Mouse (Mus musculus) limb, embryonic 12.5 days (tissue): ENCODE data around the gene Plekhg6. TPM values are rescaled to one million over a fixed set of nuclear protein-coding genes. Genes with fewer than 3 reads are reported as not detected.

Experiments
- ATAC-seq: fragments of 200-750 bp; cut with Nextera tagmentation; 2 replicates; pipeline ENCODE4 v1.8.0; 2017; ENCODE audit warnings: low read depth, moderate TSS enrichment; ENCODE audit not compliant: insufficient number of reproducible peaks, insufficient read depth, low FRiP score, low TSS enrichment
- H3K27ac ChIP-seq: fragments of 300-500 bp; sonication (generic); 2 replicates; pipeline ENCODE4 v1.5.1; 2016; ENCODE audit warnings: mild to moderate bottlenecking, moderate library complexity
- H3K27me3 ChIP-seq: fragments of 300-500 bp; sonication (generic); 2 replicates; pipeline ENCODE4 v1.6.1; 2016; ENCODE audit warnings: mild to moderate bottlenecking, moderate library complexity
- H3K36me3 ChIP-seq: fragments of 300-500 bp; sonication (generic); 2 replicates; pipeline ENCODE4 v1.6.1; 2016; ENCODE audit warnings: mild to moderate bottlenecking, moderate library complexity
- H3K4me1 ChIP-seq: fragments of 300-500 bp; sonication (generic); replicated peaks from 2 replicates; pipeline ENCODE4 v1.6.1; 2016
- H3K4me2 ChIP-seq: fragments of 300-500 bp; sonication (generic); 2 replicates; pipeline ENCODE4 v1.6.1; 2016; ENCODE audit warnings: mild to moderate bottlenecking, moderate library complexity
- H3K4me3 ChIP-seq: fragments of 300-500 bp; sonication (generic); replicated peaks from 2 replicates; pipeline ENCODE4 v1.5.1; 2016; ENCODE audit warnings: mild to moderate bottlenecking
- H3K9ac ChIP-seq: fragments of 300-500 bp; sonication (generic); replicated peaks from 2 replicates; pipeline ENCODE4 v1.6.1; 2016; ENCODE audit warnings: mild to moderate bottlenecking, moderate library complexity
- H3K9me3 ChIP-seq: fragments of 300-500 bp; sonication (generic); 2 replicates; pipeline ENCODE4 v1.6.1; 2016; ENCODE audit warnings: mild to moderate bottlenecking, moderate library complexity
- WGBS: fragments of 180-500 bp; shearing (Covaris S2); methylation state at CpG from one replicate; pipeline ENCODE4 v1.1.7; 2016; 5-methylcytosine and 5-hydroxymethylcytosine counted together
- polyA plus RNA-seq: library from polyadenylated mRNA; unstranded; fragments of >200 nt; fragmentation: Nextera tagmentation; extraction: Ambion mirVana; gene quantifications from 2 replicates; pipeline ENCODE4 v1.2.1, GENCODE M21; 2016

Gene Plekhg6
- polyA plus RNA-seq, 1 experiment from 2014 or later: 0.41 TPM

DNA sequence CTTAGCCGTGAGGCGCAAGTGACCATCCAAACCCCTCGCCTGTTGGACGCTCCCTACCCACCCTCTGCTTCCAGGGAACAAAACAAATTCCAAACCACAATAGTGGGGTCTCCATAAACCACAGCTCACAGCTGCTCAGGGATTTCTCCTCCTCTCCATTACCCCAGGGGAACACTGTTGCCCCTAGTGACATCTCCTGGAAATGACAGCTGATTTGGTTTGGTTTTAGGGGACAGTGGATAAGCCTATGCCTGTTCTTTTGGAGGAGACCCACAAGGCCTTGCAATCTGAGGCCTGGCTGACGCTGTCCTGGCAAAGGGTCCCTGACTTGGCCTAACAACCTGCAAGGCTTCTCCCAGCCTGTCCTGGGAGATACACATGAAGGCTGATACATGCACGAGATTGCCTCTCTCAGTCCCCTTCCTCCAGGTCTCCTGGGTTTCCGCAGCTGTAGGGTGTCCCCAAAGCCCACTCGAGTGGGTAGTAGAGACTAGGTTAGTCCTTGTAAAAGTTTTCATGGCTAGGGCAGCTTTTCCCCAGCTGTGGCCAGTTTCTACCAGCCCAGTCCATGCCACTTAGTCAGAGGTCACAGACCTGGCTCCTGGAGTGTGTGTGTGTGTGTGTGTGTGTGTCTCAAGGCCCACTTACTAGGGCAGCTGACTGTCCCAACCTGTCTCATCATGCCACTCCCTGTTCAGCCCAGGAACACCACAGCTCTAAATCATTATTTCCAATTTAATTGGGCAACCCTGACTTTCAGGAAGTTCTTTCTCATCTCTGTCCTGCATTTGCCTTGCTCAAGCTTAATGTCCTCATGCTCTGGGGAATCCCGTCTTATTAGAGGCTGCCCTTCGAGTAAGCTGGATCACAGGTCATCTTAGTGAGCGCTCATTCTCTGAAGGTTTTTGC is 4.7 kb upstream of the Plekhg6 start:
- Histone ChIP-seq H3K27me3 (peaks cover 43% of the 10 kb centered on the region), H3K27ac (no peak overlapping the region), H3K9ac (no peak overlapping the region), H3K9me3 (no peaks in the 10 kb centered on the region), H3K4me3 (no peak overlapping the region), H3K4me1 (peaks cover 4% of the 10 kb centered on the region), H3K4me2 (no peak overlapping the region), H3K36me3 (no peaks in the 10 kb centered on the region)
- ATAC-seq: no peak
- 60% methylated on average over 11 of the region's 11 CpGs for WGBS

DNA sequence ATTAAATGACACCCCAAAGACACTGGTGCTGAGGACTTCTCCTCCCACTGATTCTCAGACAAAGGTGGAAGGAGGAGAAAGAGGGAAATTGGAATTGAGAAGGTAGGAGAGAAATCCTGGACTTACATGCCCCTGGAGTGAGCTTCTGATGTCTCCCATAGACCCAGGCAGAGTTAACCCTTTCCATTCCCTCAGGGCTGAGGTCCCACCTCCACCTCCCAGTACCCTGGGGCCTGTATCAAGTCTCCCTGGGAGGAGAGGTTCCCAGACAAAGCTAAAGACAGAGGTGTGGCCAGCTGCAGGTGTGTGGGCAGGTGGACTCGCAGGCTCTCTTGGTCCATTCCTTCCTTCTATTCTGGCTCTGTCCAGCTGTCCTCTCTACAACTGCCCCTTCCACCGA is 1.4 kb upstream of the Plekhg6 start:
- Histone ChIP-seq H3K4me2 (no peak overlapping the region), H3K9me3 (no peaks in the 10 kb centered on the region), H3K36me3 (no peaks in the 10 kb centered on the region), H3K4me3 (no peak overlapping the region), H3K4me1 (peaks cover 22% of the 10 kb centered on the region), H3K9ac (no peak overlapping the region), H3K27me3 (peaks cover 76% of the 10 kb centered on the region), H3K27ac (no peak overlapping the region)
- 74% methylated on average over 2 of the region's 2 CpGs for WGBS
- ATAC-seq: no peak

DNA sequence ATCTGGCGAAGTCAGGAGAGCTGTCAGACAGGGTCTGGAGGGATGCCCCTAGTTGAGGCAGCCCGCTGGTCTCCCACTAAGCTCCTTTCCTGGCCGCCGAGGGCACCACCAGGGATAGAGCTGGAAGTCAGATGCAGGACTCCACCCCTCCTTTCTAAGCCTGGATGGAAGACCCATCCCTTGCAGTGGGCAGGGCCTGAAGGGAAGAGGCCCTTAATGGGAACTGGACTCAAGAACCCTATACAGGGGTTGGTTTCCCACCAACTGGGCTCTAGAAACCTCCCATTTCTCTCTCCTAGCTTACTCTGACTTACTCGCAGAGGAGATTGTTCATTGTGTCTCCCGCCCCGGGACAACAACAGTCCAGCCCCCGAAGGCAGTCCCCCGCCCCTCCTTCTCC is 812 bp downstream of the Plekhg6 start:
- H3K27ac ChIP-seq: no peak overlapping the region
- no peaks in the 10 kb centered on the region for H3K36me3 ChIP-seq
- peaks cover 22% of the 10 kb centered on the region for H3K4me1 ChIP-seq
- WGBS: 4% methylated on average over 9 of the region's 9 CpGs
- no peak for ATAC-seq
- H3K9ac ChIP-seq: no peak overlapping the region
- H3K9me3 ChIP-seq: no peaks in the 10 kb centered on the region
- H3K4me3 ChIP-seq: peak overlapping the region; percentile 41
- peak overlapping the region; percentile 78 for H3K4me2 ChIP-seq
- peaks cover 85% of the 10 kb centered on the region for H3K27me3 ChIP-seq

DNA sequence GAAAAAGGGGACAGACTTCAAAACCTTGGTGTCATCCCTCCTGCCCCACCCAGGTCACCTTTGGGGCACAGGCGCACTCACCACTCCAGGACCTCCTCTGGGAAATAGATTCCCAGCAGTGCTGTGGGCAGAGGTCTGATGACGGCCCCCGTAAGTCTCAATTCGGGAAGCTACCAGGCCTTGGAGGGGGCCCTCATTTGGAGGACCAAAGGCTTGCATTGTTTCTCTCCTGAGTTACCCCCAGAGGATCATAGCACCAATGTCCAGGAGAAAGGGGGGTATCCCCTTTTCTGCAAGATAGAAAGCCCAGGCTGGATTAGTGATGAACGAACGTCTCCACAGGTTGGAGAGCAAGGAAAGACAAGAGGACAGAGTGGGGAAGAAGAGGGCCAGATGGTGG is 2.0 kb downstream of the Plekhg6 start:
- H3K36me3 ChIP-seq: no peaks in the 10 kb centered on the region
- WGBS: 7% methylated on average over 6 of the region's 6 CpGs
- ATAC-seq: no peak
- H3K4me3 ChIP-seq: no peak overlapping the region
- H3K9me3 ChIP-seq: no peaks in the 10 kb centered on the region
- peaks cover 83% of the 10 kb centered on the region for H3K27me3 ChIP-seq
- H3K4me1 ChIP-seq: peaks cover 22% of the 10 kb centered on the region
- no peak overlapping the region for H3K27ac ChIP-seq
- H3K9ac ChIP-seq: no peak overlapping the region
- H3K4me2 ChIP-seq: no peak overlapping the region

DNA sequence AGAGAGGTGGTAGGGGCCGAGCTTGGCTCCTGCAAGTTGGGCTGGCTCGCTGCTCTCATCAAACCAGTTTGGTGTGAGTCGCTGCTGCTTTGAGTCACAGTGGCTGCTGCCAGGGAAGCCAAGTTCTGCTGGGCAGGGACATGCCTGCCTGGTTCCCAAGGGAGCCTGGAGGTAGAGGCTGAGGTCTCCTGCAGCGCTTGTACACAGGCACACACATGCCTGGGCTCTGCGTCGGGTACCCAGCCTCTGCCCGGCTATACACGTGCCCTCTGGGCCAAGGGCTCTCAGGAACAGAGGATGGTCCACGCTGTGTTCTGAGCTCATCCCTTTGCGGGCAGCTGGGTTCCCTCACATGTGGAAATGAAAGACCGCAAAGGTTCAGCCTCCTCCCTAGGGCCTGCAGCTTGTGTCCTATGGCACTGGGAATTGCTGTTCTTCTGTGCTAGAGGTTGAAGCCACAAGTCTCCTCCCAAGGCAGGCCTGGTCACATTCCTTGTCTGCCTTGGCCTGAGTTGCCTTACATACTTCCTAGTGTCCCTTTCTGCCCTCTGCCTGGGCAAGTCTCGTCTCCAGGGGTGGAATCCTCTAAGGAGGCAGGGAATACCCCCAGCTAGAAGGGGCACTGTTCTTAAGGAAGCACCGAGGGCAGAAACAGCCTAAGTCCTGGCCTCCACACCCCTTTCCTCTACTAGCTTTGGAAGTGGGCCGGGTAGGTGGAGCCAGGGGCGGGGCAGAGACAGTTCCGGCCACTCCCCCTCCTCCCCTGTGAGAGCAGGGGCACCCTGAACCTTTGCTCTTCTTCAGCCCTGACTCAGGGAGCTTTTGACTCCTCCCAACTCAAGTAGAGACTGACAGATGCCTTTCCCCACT is 2.8 kb downstream of the Plekhg6 start:
- Histone ChIP-seq H3K4me2 (no peak overlapping the region), H3K27ac (no peak overlapping the region), H3K36me3 (no peaks in the 10 kb centered on the region), H3K4me1 (peaks cover 22% of the 10 kb centered on the region), H3K9ac (no peak overlapping the region), H3K4me3 (no peak overlapping the region), H3K9me3 (no peaks in the 10 kb centered on the region), H3K27me3 (peaks cover 79% of the 10 kb centered on the region)
- 30% methylated on average over 16 of the region's 16 CpGs for WGBS
- ATAC-seq: 0 out of 2 replicates have a peak, but pooled peaks have one; percentile 6

DNA sequence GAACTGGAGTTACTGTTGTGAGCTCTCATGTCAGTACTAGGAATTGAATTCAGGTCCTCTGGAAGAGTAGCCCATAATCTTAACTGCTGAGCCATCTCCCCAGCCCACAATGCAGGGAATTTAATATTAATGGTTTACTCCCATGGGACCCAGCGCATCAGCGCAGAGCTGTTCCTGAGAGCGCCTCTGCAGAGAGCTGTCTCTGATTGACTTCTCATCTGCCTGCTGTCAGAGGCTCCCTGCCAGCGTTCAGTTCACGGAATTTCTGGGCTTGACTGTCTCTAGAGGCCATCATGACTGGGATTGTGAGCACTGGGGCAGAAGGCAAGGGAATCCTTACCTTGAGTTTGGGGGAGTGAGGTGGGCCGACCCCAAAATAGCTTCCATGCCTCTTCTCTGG is 3.6 kb downstream of the Plekhg6 start:
- no peak overlapping the region for H3K4me3 ChIP-seq
- H3K36me3 ChIP-seq: no peaks in the 10 kb centered on the region
- no peaks in the 10 kb centered on the region for H3K9me3 ChIP-seq
- no peak for ATAC-seq
- no peak overlapping the region for H3K4me2 ChIP-seq
- H3K9ac ChIP-seq: no peak overlapping the region
- H3K27ac ChIP-seq: no peak overlapping the region
- 66% methylated on average over 6 of the region's 6 CpGs for WGBS
- H3K27me3 ChIP-seq: peaks cover 79% of the 10 kb centered on the region
- H3K4me1 ChIP-seq: peaks cover 22% of the 10 kb centered on the region

DNA sequence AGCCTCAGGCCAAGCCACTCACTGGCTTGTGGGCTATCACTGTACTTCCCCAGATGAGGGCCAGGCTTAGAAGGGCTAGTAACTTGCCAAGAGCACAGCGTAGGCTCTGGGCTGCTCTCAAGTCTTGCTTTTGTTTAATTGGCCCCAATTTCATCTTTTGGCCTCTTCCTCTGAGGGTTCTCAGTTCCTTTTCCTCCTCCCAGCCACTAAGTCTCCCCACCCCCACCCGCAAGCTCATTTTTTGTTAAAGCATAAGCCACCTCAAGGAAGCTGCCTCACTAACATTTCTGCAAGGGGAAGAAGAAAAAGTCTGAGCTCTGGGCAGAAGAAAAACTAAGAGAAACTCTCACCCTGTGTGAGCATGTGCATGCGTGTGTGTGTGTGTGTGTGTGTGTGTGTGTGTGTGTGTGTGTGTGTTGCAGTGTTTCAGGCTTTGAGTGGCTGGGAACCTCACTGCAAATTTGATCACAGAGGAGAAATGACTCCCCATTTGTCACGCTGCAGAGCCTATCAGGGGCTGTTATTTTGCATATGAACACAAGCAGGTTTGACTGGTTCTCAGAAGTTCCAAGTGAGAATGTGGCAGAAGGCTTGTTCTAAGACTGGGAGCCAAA is 12.7 kb downstream of the Plekhg6 start:
- Histone ChIP-seq H3K27me3 (peaks cover 28% of the 10 kb centered on the region), H3K4me1 (peaks cover 36% of the 10 kb centered on the region), H3K4me2 (no peak overlapping the region), H3K36me3 (0 out of 2 replicates have a peak, but pooled peaks cover 2% of the 10 kb centered on the region), H3K9ac (no peak overlapping the region), H3K27ac (peak overlapping the region; percentile 35; the same call in 1 of the 2 replicates), H3K9me3 (no peaks in the 10 kb centered on the region), H3K4me3 (no peak overlapping the region)
- ATAC-seq: no peak
- 55% methylated on average over 4 of the region's 4 CpGs for WGBS

DNA sequence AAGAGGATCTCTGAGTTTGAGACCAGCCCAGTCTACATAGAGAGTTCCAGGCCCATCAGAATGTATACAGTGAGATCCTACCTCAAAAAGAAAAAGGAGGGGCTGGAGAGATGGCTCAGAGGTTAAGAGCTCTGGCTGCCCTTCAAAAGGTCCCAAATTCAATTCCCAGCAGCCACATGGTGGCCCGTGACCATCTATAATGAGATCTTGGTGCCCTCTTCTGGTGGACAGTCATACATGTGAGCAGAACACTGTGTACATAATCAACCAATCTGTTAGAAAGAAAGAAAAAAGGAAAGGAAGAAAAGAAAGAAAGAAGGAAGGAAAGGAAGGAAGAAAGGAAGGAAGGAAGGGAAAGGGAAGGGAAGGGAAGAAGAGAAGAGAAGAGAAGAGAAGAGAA is 14.5 kb downstream of the Plekhg6 start:
- Histone ChIP-seq H3K9me3 (no peaks in the 10 kb centered on the region), H3K4me1 (peaks cover 40% of the 10 kb centered on the region), H3K27ac (no peak overlapping the region), H3K27me3 (peaks cover 32% of the 10 kb centered on the region), H3K9ac (no peak overlapping the region), H3K4me3 (no peak overlapping the region), H3K36me3 (peaks cover 19% of the 10 kb centered on the region), H3K4me2 (no peak overlapping the region)
- no peak for ATAC-seq
- WGBS: 80% methylated on average over 1 of the region's 1 CpGs

DNA sequence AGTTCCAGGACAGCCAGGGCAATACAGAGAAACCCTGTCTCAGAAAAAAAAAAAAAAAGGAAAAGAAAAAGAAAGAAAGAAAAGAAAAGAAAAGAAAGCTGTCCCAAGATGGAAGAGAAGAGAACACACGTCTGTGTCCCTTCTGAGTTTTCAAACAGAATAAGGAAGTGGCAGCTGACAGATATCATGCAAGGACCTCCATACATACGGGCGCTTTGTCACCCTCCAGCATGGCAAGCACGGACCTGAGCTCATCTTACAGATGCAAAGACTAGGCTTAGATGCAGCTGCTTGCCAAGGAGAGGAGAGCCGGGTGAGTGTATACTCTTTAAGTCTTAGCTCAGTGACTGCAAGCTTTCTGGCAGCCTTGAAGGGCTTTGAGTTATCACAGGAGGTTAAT is 15.1 kb downstream of the Plekhg6 start:
- Histone ChIP-seq H3K4me3 (no peak overlapping the region), H3K9ac (no peak overlapping the region), H3K36me3 (peaks cover 25% of the 10 kb centered on the region), H3K9me3 (no peaks in the 10 kb centered on the region), H3K4me2 (no peak overlapping the region), H3K27ac (no peak overlapping the region), H3K4me1 (peaks cover 40% of the 10 kb centered on the region), H3K27me3 (peaks cover 38% of the 10 kb centered on the region)
- no peak for ATAC-seq
- 81% methylated on average over 5 of the region's 5 CpGs for WGBS

DNA sequence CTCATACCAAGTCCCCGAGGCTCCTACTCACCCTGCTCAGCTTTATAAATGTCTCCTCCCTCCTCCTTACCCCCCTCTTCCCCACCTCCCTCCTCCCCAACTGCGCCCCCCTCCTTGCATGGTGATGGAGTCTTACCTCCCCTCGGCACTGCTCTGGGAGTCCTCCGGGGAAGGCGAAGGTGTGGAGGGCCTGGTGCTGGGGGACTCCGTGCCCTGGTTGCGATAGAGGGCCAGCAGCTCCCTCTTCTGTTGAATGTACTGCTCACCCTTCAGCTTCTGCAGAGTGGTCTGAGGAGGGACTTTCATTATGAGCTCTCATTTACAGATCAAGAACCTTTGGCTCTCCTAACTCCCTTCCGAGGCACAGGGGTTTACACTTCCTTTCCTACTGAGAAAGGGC is 16.1 kb downstream of the Plekhg6 start:
- peak overlapping the region; percentile 12; the same call in 1 of the 2 replicates for H3K27ac ChIP-seq
- H3K36me3 ChIP-seq: peaks cover 36% of the 10 kb centered on the region
- H3K4me2 ChIP-seq: peak overlapping the region; percentile 37
- ATAC-seq: no peak
- H3K4me3 ChIP-seq: no peak overlapping the region
- H3K9ac ChIP-seq: no peak overlapping the region
- peaks cover 40% of the 10 kb centered on the region for H3K4me1 ChIP-seq
- 6% methylated on average over 8 of the region's 8 CpGs for WGBS
- peaks cover 40% of the 10 kb centered on the region for H3K27me3 ChIP-seq
- no peaks in the 10 kb centered on the region for H3K9me3 ChIP-seq
